Mouse (Mus musculus): ENCODE measurements around the gene Ppp1r21. TPM values are rescaled to one million over a fixed set of nuclear protein-coding genes. Genes with fewer than 3 reads are reported as not detected.

The Ppp1r21 gene
- polyA plus RNA-seq, 1 experiment: 0.13 TPM

DNA sequence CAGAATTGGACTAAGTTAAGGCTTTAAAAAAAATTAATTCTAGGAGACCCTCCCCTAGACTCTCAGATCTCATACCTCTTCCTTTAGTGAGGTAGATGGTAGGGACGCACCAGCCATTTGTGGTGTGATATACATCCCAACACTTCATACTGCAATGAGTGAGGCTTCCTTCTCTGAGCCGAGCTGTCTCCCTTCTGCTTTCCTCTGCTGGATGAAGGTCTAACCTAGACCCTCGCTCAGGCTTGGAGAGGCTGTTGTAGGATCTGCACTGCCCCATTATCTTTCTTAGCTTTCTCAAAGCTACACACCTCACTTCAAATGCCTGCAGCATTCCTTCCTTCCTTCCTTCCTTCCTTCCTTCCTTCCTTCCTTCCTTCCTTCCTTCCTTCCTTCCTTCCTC is 83.8 kb downstream of the Ppp1r21 start:
- Histone ChIP-seq H3K36me3 (ENCODE audit: control insufficient read depth) (no peaks in the 10 kb centered on the region), H3K27me3 (ENCODE audit: control insufficient read depth) (no peaks in the 10 kb centered on the region), H3K4me3 (replicated peaks) (no peak overlapping the region), H3K4me1 (ENCODE audit: control insufficient read depth) (no peaks in the 10 kb centered on the region), H3K9me3 (ENCODE audit: control insufficient read depth, low read length) (no peaks in the 10 kb centered on the region)
- TF ChIP-seq GATA1 (IDR thresholded peaks at IDR 0.05; ENCODE audit: low read length): no peak
- no peak for TF ChIP-seq TAL1 (IDR thresholded peaks at IDR 0.05; ENCODE audit: low read length)

DNA sequence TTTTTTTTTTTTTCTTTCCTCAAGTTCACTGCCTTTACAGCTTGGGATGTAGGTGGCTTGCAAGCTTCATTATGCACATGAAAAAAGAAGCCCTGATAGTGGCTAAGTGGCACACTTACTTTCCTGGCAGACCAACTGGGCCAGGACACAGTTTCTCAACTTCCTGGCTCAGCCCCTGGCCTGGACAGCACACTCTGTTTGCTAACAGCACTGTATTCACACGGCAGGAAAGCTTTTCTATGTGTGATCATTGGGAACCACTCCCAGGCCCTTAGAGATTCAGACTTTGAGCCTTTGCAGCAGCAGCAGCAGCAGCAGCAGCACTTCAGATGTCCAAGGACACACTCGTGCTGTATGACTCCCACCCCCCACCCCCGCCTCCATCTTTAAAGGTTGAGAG is 84.3 kb downstream of the Ppp1r21 start:
- no peaks in the 10 kb centered on the region for H3K36me3 ChIP-seq (ENCODE audit: control insufficient read depth)

GRCm38 (mm10) chr17:88614733-88615132 is 84.8 kb downstream of the Ppp1r21 start:
- TF ChIP-seq TAL1 (IDR thresholded peaks at IDR 0.05; ENCODE audit: low read length): no peak
- Histone ChIP-seq H3K36me3 (ENCODE audit: control insufficient read depth) (no peaks in the 10 kb centered on the region), H3K9me3 (ENCODE audit: control insufficient read depth, low read length) (no peaks in the 10 kb centered on the region), H3K4me1 (ENCODE audit: control insufficient read depth) (no peaks in the 10 kb centered on the region), H3K4me3 (replicated peaks) (no peak overlapping the region), H3K27me3 (ENCODE audit: control insufficient read depth) (no peaks in the 10 kb centered on the region)

More for the DNA sequence above, 84.3 kb downstream of the Ppp1r21 start:
- no peak for TF ChIP-seq GATA1 (IDR thresholded peaks at IDR 0.05; ENCODE audit: low read length)
- no peak for TF ChIP-seq TAL1 (IDR thresholded peaks at IDR 0.05; ENCODE audit: low read length)
- H3K4me3 ChIP-seq (replicated peaks): no peak overlapping the region
- no peaks in the 10 kb centered on the region for H3K27me3 ChIP-seq (ENCODE audit: control insufficient read depth)
- no peaks in the 10 kb centered on the region for H3K9me3 ChIP-seq (ENCODE audit: control insufficient read depth, low read length)
- no peaks in the 10 kb centered on the region for H3K4me1 ChIP-seq (ENCODE audit: control insufficient read depth)

- Histone ChIP-seq H3K4me1 (ENCODE audit: control insufficient read depth) (no peaks in the 10 kb centered on the region), H3K4me3 (replicated peaks) (no peak overlapping the region), H3K27me3 (ENCODE audit: control insufficient read depth) (no peaks in the 10 kb centered on the region), H3K9me3 (ENCODE audit: control insufficient read depth, low read length) (no peaks in the 10 kb centered on the region), H3K36me3 (ENCODE audit: control insufficient read depth) (no peaks in the 10 kb centered on the region)
- TF ChIP-seq GATA1 (IDR thresholded peaks at IDR 0.05; ENCODE audit: low read length): no peak
- no peak for TF ChIP-seq TAL1 (IDR thresholded peaks at IDR 0.05; ENCODE audit: low read length)
These were observed 85.7 kb downstream of the Ppp1r21 start for GRCm38 (mm10) chr17:88615492-88616155.

DNA sequence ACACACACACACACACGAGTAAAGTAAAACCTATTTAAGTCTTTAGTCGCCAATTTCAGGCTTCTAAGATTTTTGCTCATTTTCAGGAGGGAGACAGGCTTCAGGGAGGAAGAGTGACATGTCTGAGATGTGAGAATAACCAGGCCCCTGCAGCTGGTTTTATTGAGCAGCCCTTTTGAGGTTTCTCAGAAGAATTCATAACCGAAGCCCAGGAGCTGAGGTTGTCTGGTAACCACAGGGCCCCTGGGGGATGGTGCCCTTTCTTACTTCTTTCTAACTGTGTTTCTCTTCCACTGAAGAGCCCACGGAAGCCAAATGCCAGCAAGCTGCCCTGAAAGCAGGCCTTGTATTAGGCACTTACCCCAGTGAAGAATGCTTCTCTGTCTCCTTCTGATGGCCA is 91.0 kb downstream of the Ppp1r21 start:
- Histone ChIP-seq H3K9me3 (ENCODE audit: control insufficient read depth, low read length) (no peaks in the 10 kb centered on the region), H3K36me3 (ENCODE audit: control insufficient read depth) (no peaks in the 10 kb centered on the region)
- TF ChIP-seq TAL1 (IDR thresholded peaks at IDR 0.05; ENCODE audit: low read length): no peak
- no peak for TF ChIP-seq GATA1 (IDR thresholded peaks at IDR 0.05; ENCODE audit: low read length)

GRCm38 (mm10) chr17:88621374-88621773 is 91.5 kb downstream of the Ppp1r21 start:
- no peaks in the 10 kb centered on the region for H3K9me3 ChIP-seq (ENCODE audit: control insufficient read depth, low read length)
- H3K4me3 ChIP-seq (replicated peaks): no peak overlapping the region
- TF ChIP-seq TAL1 (IDR thresholded peaks at IDR 0.05; ENCODE audit: low read length) (no peak), GATA1 (IDR thresholded peaks at IDR 0.05; ENCODE audit: low read length) (no peak)
- H3K27me3 ChIP-seq (ENCODE audit: control insufficient read depth): no peaks in the 10 kb centered on the region
- no peaks in the 10 kb centered on the region for H3K4me1 ChIP-seq (ENCODE audit: control insufficient read depth)
- no peaks in the 10 kb centered on the region for H3K36me3 ChIP-seq (ENCODE audit: control insufficient read depth)

More for the DNA sequence above, 91.0 kb downstream of the Ppp1r21 start:
- Histone ChIP-seq H3K27me3 (ENCODE audit: control insufficient read depth) (no peaks in the 10 kb centered on the region), H3K4me3 (replicated peaks) (no peak overlapping the region), H3K4me1 (ENCODE audit: control insufficient read depth) (no peaks in the 10 kb centered on the region)

DNA sequence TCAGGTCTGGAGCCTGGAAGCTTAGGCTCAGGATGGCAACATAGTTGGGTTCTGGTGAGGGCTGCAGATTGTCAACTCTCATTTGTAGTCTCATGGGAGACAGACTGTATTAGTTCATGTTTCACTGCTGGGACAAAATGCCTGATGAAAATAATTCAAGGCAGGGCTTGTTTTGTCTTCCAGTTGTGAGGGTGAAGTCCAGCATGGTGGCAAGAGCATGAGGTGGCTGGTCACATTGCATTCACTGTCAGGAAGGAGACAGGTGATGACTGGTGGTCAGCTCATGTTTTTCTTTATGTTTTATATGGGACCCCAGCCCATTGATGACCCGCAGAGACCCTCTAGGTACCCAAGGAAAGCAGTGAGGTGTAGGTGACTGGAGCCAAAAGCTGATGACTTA is 92.8 kb downstream of the Ppp1r21 start:
- Histone ChIP-seq H3K4me3 (replicated peaks) (no peak overlapping the region), H3K9me3 (ENCODE audit: control insufficient read depth, low read length) (no peaks in the 10 kb centered on the region), H3K36me3 (ENCODE audit: control insufficient read depth) (no peaks in the 10 kb centered on the region), H3K27me3 (ENCODE audit: control insufficient read depth) (no peaks in the 10 kb centered on the region), H3K4me1 (ENCODE audit: control insufficient read depth) (no peaks in the 10 kb centered on the region)
- TF ChIP-seq TAL1 (IDR thresholded peaks at IDR 0.05; ENCODE audit: low read length): no peak
- TF ChIP-seq GATA1 (IDR thresholded peaks at IDR 0.05; ENCODE audit: low read length): no peak

DNA sequence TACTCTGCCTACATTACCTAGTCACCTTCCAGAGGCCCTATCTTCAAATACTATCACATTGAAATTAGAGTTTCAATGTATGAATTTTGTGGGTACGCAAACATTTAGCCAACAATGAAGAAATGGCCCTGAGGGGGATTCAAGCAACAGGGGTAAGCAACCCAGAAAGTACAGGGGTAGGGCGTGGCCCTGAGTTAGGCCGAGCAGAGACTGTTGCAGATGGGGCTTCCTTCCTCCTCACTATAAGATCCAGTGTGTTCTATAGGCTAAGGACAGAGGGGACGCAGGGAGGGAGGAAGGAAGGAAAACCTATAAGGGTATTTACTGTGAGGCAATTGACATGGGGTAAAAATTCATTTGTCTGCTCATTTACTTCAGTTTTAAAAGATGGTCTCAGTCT is 94.5 kb downstream of the Ppp1r21 start:
- TF ChIP-seq TAL1 (IDR thresholded peaks at IDR 0.05; ENCODE audit: low read length) (no peak), GATA1 (IDR thresholded peaks at IDR 0.05; ENCODE audit: low read length) (no peak)
- no peaks in the 10 kb centered on the region for H3K36me3 ChIP-seq (ENCODE audit: control insufficient read depth)
- no peak overlapping the region for H3K4me3 ChIP-seq (replicated peaks)
- H3K4me1 ChIP-seq (ENCODE audit: control insufficient read depth): no peaks in the 10 kb centered on the region
- H3K9me3 ChIP-seq (ENCODE audit: control insufficient read depth, low read length): no peaks in the 10 kb centered on the region
- no peaks in the 10 kb centered on the region for H3K27me3 ChIP-seq (ENCODE audit: control insufficient read depth)

GRCm38 (mm10) chr17:88625350-88625749 is 95.4 kb downstream of the Ppp1r21 start:
- no peaks in the 10 kb centered on the region for H3K27me3 ChIP-seq (ENCODE audit: control insufficient read depth)
- H3K4me3 ChIP-seq (replicated peaks): no peak overlapping the region
- H3K36me3 ChIP-seq (ENCODE audit: control insufficient read depth): no peaks in the 10 kb centered on the region
- TF ChIP-seq GATA1 (IDR thresholded peaks at IDR 0.05; ENCODE audit: low read length): no peak
- TF ChIP-seq TAL1 (IDR thresholded peaks at IDR 0.05; ENCODE audit: low read length): no peak
- H3K4me1 ChIP-seq (ENCODE audit: control insufficient read depth): no peaks in the 10 kb centered on the region
- no peaks in the 10 kb centered on the region for H3K9me3 ChIP-seq (ENCODE audit: control insufficient read depth, low read length)

- TF ChIP-seq TAL1 (IDR thresholded peaks at IDR 0.05; ENCODE audit: low read length): no peak
- TF ChIP-seq GATA1 (IDR thresholded peaks at IDR 0.05; ENCODE audit: low read length): no peak
- no peaks in the 10 kb centered on the region for H3K4me1 ChIP-seq (ENCODE audit: control insufficient read depth)
- H3K27me3 ChIP-seq (ENCODE audit: control insufficient read depth): no peaks in the 10 kb centered on the region
- no peak overlapping the region for H3K4me3 ChIP-seq (replicated peaks)
- H3K9me3 ChIP-seq (ENCODE audit: control insufficient read depth, low read length): no peaks in the 10 kb centered on the region
- no peaks in the 10 kb centered on the region for H3K36me3 ChIP-seq (ENCODE audit: control insufficient read depth)
These were observed 96.0 kb downstream of the Ppp1r21 start for GRCm38 (mm10) chr17:88625931-88626330.

Data from erythroblast, embryonic 14.5 days (primary cell).